Mouse (Mus musculus): ENCODE data around the gene Aldob. TPM values are rescaled to one million over a fixed set of nuclear protein-coding genes. Genes with fewer than 3 reads are reported as not detected.

Gene Aldob
- 54.0 and 57.6 TPM in 2 replicates for polyA plus RNA-seq (2016; fragmentation: Nextera tagmentation; extraction: Ambion mirVana)

GRCm38 (mm10) chr4:49549383-49549782, at the start of gene Aldob:
Gene Aldob, minus strand, starts transcription at chr4:49549546.
- 0 out of 2 replicates have a peak, but pooled peaks have one; percentile 12 for ATAC-seq
- Histone ChIP-seq H3K4me3 (no peak within 1 kb of the TSS), H3K4me2 (peak within 1 kb of the TSS; percentile 18; the same call in 1 of the 2 replicates), H3K27ac (peak within 1 kb of the TSS; percentile 23; the same call in 1 of the 2 replicates), H3K9ac (no peak within 1 kb of the TSS), H3K4me1 (no peaks in the 10 kb centered on the region), H3K36me3 (no peaks in the 10 kb centered on the region), H3K9me3 (replicated peaks) (no peaks in the 10 kb centered on the region), H3K27me3 (replicated peaks) (no peaks in the 10 kb centered on the region)
- 35% methylated on average over 3 of the region's 3 CpGs for WGBS (ENCODE audit: insufficient replicate concordance)

- Histone ChIP-seq H3K36me3 (no peaks in the 10 kb centered on the region), H3K4me3 (peak within 1 kb of the TSS; percentile 78), H3K27me3 (replicated peaks) (peaks cover 6% of the 10 kb centered on the region; the same call in 1 of the 2 replicates), H3K9me3 (replicated peaks) (no peaks in the 10 kb centered on the region), H3K27ac (peak within 1 kb of the TSS; percentile 75), H3K9ac (peak within 1 kb of the TSS; percentile 75), H3K4me2 (peak within 1 kb of the TSS; percentile 93), H3K4me1 (peaks cover 14% of the 10 kb centered on the region)
- under 1% methylated on average over 76 of the region's 77 CpGs for WGBS (ENCODE audit: insufficient replicate concordance)
- ATAC-seq: peak; percentile 92
These were observed 48.1 kb upstream of the Aldob start, which contains the start of gene Tmem246 for GRCm38 (mm10) chr4:49597183-49598100. Gene Tmem246, minus strand, starts transcription at chr4:49597876.

GRCm38 (mm10) chr4:49596846-49597182, 47.5 kb upstream of the Aldob start:
- peak overlapping the region; percentile 75; the same call in 1 of the 2 replicates for H3K27ac ChIP-seq
- ATAC-seq: peak; percentile 51; the same call in 1 of the 2 replicates
- 2% methylated on average over 20 of the region's 20 CpGs for WGBS (ENCODE audit: insufficient replicate concordance)

GRCm38 (mm10) chr4:49590152-49590551, 40.8 kb upstream of the Aldob start:
- no peaks in the 10 kb centered on the region for H3K27me3 ChIP-seq (replicated peaks)
- 64% methylated on average over 2 of the region's 2 CpGs for WGBS (ENCODE audit: insufficient replicate concordance)
- no peak overlapping the region for H3K4me2 ChIP-seq
- peak; percentile 40; the same call in 1 of the 2 replicates for ATAC-seq
- H3K4me3 ChIP-seq: no peak overlapping the region
- no peak overlapping the region for H3K9ac ChIP-seq
- peaks cover 18% of the 10 kb centered on the region for H3K36me3 ChIP-seq
- no peaks in the 10 kb centered on the region for H3K9me3 ChIP-seq (replicated peaks)
- peaks cover 17% of the 10 kb centered on the region; the same call in 1 of the 2 replicates for H3K4me1 ChIP-seq
- peak overlapping the region; percentile 12; the same call in 1 of the 2 replicates for H3K27ac ChIP-seq

More at GRCm38 (mm10) chr4:49596846-49597182, 47.5 kb upstream of the Aldob start:
- H3K4me3 ChIP-seq: peak overlapping the region; percentile 78
- no peaks in the 10 kb centered on the region for H3K27me3 ChIP-seq (replicated peaks)
- H3K9ac ChIP-seq: peak overlapping the region; percentile 75
- no peaks in the 10 kb centered on the region for H3K9me3 ChIP-seq (replicated peaks)
- H3K4me2 ChIP-seq: peak overlapping the region; percentile 93
- H3K4me1 ChIP-seq: peaks cover 20% of the 10 kb centered on the region
- no peaks in the 10 kb centered on the region for H3K36me3 ChIP-seq

- peaks cover 17% of the 10 kb centered on the region for H3K4me1 ChIP-seq
- WGBS (ENCODE audit: insufficient replicate concordance): 81% methylated on average over 10 of the region's 10 CpGs
- no peak for ATAC-seq
- H3K9me3 ChIP-seq (replicated peaks): no peaks in the 10 kb centered on the region
- no peak overlapping the region for H3K27ac ChIP-seq
- no peak overlapping the region for H3K9ac ChIP-seq
- no peak overlapping the region for H3K4me2 ChIP-seq
- no peaks in the 10 kb centered on the region for H3K27me3 ChIP-seq (replicated peaks)
- H3K4me3 ChIP-seq: no peak overlapping the region
- H3K36me3 ChIP-seq: peaks cover 18% of the 10 kb centered on the region
These were observed 37.5 kb upstream of the Aldob start for GRCm38 (mm10) chr4:49586811-49587210.

- peaks cover 18% of the 10 kb centered on the region for H3K36me3 ChIP-seq
- no peak overlapping the region for H3K4me3 ChIP-seq
- H3K9ac ChIP-seq: no peak overlapping the region
- WGBS (ENCODE audit: insufficient replicate concordance): 70% methylated on average over 7 of the region's 7 CpGs
- H3K4me2 ChIP-seq: no peak overlapping the region
- ATAC-seq: no peak
- peaks cover 29% of the 10 kb centered on the region for H3K4me1 ChIP-seq
- no peaks in the 10 kb centered on the region for H3K27me3 ChIP-seq (replicated peaks)
- H3K27ac ChIP-seq: no peak overlapping the region
- H3K9me3 ChIP-seq (replicated peaks): no peaks in the 10 kb centered on the region
These were observed 36.3 kb upstream of the Aldob start for GRCm38 (mm10) chr4:49585524-49586101.

- Histone ChIP-seq H3K9ac (no peak overlapping the region), H3K36me3 (peaks cover 18% of the 10 kb centered on the region), H3K4me3 (no peak overlapping the region), H3K27ac (no peak overlapping the region), H3K9me3 (replicated peaks) (no peaks in the 10 kb centered on the region), H3K27me3 (replicated peaks) (no peaks in the 10 kb centered on the region), H3K4me2 (no peak overlapping the region), H3K4me1 (peaks cover 39% of the 10 kb centered on the region)
- WGBS (ENCODE audit: insufficient replicate concordance): 72% methylated on average over 14 of the region's 14 CpGs
- no peak for ATAC-seq
These were observed 34.9 kb upstream of the Aldob start for GRCm38 (mm10) chr4:49583965-49584831.

- peak; percentile 97 for ATAC-seq
- Histone ChIP-seq H3K27me3 (replicated peaks) (no peaks in the 10 kb centered on the region), H3K27ac (peak overlapping the region; percentile 81), H3K9me3 (replicated peaks) (no peaks in the 10 kb centered on the region), H3K9ac (peak overlapping the region; percentile 58; the same call in 1 of the 2 replicates), H3K4me3 (0 out of 2 replicates have a peak overlapping the region, but pooled peaks have one; percentile 1), H3K36me3 (peaks cover 11% of the 10 kb centered on the region), H3K4me1 (peaks cover 41% of the 10 kb centered on the region), H3K4me2 (peak overlapping the region; percentile 45)
- WGBS (ENCODE audit: insufficient replicate concordance): 17% methylated on average over 4 of the region's 4 CpGs
These were observed 31.9 kb upstream of the Aldob start for GRCm38 (mm10) chr4:49581256-49581655.

- Histone ChIP-seq H3K27ac (no peak overlapping the region), H3K9me3 (replicated peaks) (no peaks in the 10 kb centered on the region), H3K27me3 (replicated peaks) (no peaks in the 10 kb centered on the region), H3K36me3 (no peaks in the 10 kb centered on the region), H3K9ac (no peak overlapping the region), H3K4me2 (no peak overlapping the region), H3K4me1 (0 out of 2 replicates have a peak, but pooled peaks cover 4% of the 10 kb centered on the region), H3K4me3 (no peak overlapping the region)
- 77% methylated on average over 4 of the region's 4 CpGs for WGBS (ENCODE audit: insufficient replicate concordance)
- no peak for ATAC-seq
These were observed 22.8 kb upstream of the Aldob start for GRCm38 (mm10) chr4:49572194-49572593.

- no peaks in the 10 kb centered on the region for H3K9me3 ChIP-seq (replicated peaks)
- H3K4me3 ChIP-seq: no peak overlapping the region
- no peaks in the 10 kb centered on the region for H3K27me3 ChIP-seq (replicated peaks)
- no peak overlapping the region for H3K4me2 ChIP-seq
- no peaks in the 10 kb centered on the region for H3K36me3 ChIP-seq
- 8% methylated on average over 3 of the region's 3 CpGs for WGBS (ENCODE audit: insufficient replicate concordance)
- peak; percentile 75 for ATAC-seq
- H3K4me1 ChIP-seq: 0 out of 2 replicates have a peak, but pooled peaks cover 4% of the 10 kb centered on the region
- H3K27ac ChIP-seq: no peak overlapping the region
- no peak overlapping the region for H3K9ac ChIP-seq
These were observed 18.3 kb upstream of the Aldob start for GRCm38 (mm10) chr4:49567613-49568012.
